Mouse (Mus musculus) intestine, postnatal 0 days (tissue): Measurements from ENCODE around the gene Icam1. TPM values are rescaled to one million over a fixed set of nuclear protein-coding genes. Genes with fewer than 3 reads are reported as not detected.
A peak's percentile ranks its signal among the peaks of the same experiment; 100 is the strongest.

Experiments
- ATAC-seq: fragments of 200-750 bp; cut with Nextera tagmentation; 2 replicates; pipeline ENCODE4 v1.8.0; 2017; ENCODE audit warnings: mild to moderate bottlenecking, moderate TSS enrichment, moderate library complexity
- H3K27ac ChIP-seq: fragments of 300-500 bp; sonication (generic); 2 replicates; pipeline ENCODE4 v1.5.1; 2014; ENCODE audit warnings: mild to moderate bottlenecking, low read depth, low read length, moderate library complexity
- H3K27me3 ChIP-seq: fragments of 300-500 bp; sonication (generic); replicated peaks from 2 replicates; pipeline ENCODE4 v1.6.1; 2014; ENCODE audit warnings: low read length, mixed read lengths; ENCODE audit not compliant: control insufficient read depth, insufficient read depth
- H3K36me3 ChIP-seq: fragments of 300-500 bp; sonication (generic); 2 replicates; pipeline ENCODE4 v1.6.1; 2014; ENCODE audit warnings: mild to moderate bottlenecking, moderate library complexity; ENCODE audit not compliant: control insufficient read depth, insufficient read depth
- H3K4me1 ChIP-seq: fragments of 300-500 bp; sonication (generic); replicated peaks from 2 replicates; pipeline ENCODE4 v1.6.1; 2014; ENCODE audit warnings: antibody characterized with exemption, low read length, mixed read lengths; ENCODE audit not compliant: control insufficient read depth, insufficient read depth
- H3K4me2 ChIP-seq: fragments of 300-500 bp; sonication (generic); replicated peaks from 2 replicates; pipeline ENCODE4 v1.6.1; 2014; ENCODE audit warnings: low read depth, mild to moderate bottlenecking, moderate library complexity
- H3K4me3 ChIP-seq: fragments of 300-500 bp; sonication (generic); 2 replicates; pipeline ENCODE4 v1.5.1; 2014; ENCODE audit warnings: low read depth, low read length
- H3K9ac ChIP-seq: fragments of 300-500 bp; sonication (generic); 2 replicates; pipeline ENCODE4 v1.6.1; 2014; ENCODE audit warnings: mild to moderate bottlenecking, low read depth, low read length
- H3K9me3 ChIP-seq: fragments of 300-500 bp; sonication (generic); 2 replicates; pipeline ENCODE4 v1.6.1; 2016; ENCODE audit warnings: mixed run types; ENCODE audit not compliant: control insufficient read depth
- CTCF ChIP-seq: sonication (generic); IDR thresholded peaks from 2 replicates; pipeline ENCODE4 v1.5.1; 2016; ENCODE audit warnings: low read depth, mild to moderate bottlenecking, control low read depth, antibody characterized with exemption, moderate library complexity
- WGBS: fragments of 180-500 bp; shearing (Covaris S2); extraction: QIAGEN DNeasy Blood & Tissue Kit; methylation state at CpG from one replicate; pipeline ENCODE4 v1.1.7; 2014; 5-methylcytosine and 5-hydroxymethylcytosine counted together
- polyA plus RNA-seq: library from polyadenylated mRNA; unstranded; fragments of >200 nt; fragmentation: Nextera tagmentation; extraction: Ambion mirVana; gene quantifications from 2 replicates; pipeline ENCODE4 v1.2.1, GENCODE M21; 2015

Gene Icam1
- polyA plus RNA-seq, 1 experiment from 2014 or later: 10.2 TPM

- Histone ChIP-seq H3K4me1 (peaks cover 9% of the 10 kb centered on the region), H3K9me3 (no peaks in the 10 kb centered on the region), H3K4me3 (no peak overlapping the region), H3K4me2 (peak overlapping the region; percentile 40), H3K9ac (no peak overlapping the region), H3K36me3 (peaks cover 4% of the 10 kb centered on the region; the same call in 1 of the 2 replicates), H3K27ac (peak overlapping the region; percentile 21), H3K27me3 (no peaks in the 10 kb centered on the region)
- 62% methylated on average over 6 of the region's 6 CpGs for WGBS
- no peak for ATAC-seq
- TF ChIP-seq CTCF: no peak
Observed at GRCm38 (mm10) chr9:20973682-20974075, 42.1 kb upstream of the Icam1 start.

DNA sequence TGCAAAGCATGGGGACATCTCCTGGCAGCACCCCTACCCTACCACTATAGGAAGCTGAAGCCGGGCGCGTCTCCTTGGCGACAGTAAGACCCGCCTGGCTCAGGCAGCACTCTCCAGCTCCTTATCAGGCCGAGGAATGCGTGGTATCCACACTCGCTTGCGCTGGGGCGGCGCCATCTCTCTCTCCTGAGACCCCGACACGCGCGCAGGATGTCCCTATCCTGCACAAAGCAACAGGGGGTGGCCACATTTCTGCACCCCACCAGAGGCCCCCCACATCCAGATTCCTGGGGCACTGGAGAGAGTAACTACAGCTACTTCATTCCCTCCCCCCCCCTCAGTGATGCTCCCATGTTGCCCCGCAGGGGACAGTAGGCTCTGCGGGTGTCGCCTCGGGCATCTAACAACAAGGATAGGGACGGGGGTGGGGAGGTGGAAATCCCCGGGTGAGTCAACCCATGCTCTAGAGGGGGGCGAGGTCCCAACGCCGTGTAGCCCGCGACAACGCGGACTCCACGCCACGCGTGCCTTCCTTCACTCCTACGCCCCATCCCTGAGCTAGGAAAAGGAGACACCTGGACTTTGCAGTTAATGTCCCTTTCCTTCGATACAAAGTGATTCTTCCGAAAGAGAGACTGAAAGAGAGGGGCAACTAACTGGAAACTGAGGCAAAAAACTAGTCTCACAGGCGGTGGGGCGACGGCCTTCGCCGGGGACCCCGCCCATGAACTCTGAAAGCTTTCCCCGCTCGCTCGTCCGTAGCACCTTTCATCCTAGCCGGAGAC, 40.2 kb upstream of the Icam1 start:
- Histone ChIP-seq H3K27me3 (no peaks in the 10 kb centered on the region), H3K27ac (peak overlapping the region; percentile 84; the same call in 1 of the 2 replicates), H3K36me3 (no peaks in the 10 kb centered on the region), H3K4me2 (peak overlapping the region; percentile 97), H3K9ac (peak overlapping the region; percentile 71), H3K9me3 (no peaks in the 10 kb centered on the region), H3K4me3 (peak overlapping the region; percentile 86), H3K4me1 (peaks cover 9% of the 10 kb centered on the region)
- 1% methylated on average over 44 of the region's 45 CpGs for whole genome bisulfite sequencing
- TF ChIP-seq CTCF: 0 out of 2 replicates have a peak, but pooled peaks have one; percentile 7
- no peak for ATAC-seq

- peak within 1 kb of the TSS; percentile 97 for H3K4me2 ChIP-seq
- under 1% methylated on average over 43 of the region's 47 CpGs for WGBS
- H3K4me3 ChIP-seq: peak within 1 kb of the TSS; percentile 86
- H3K9me3 ChIP-seq: no peaks in the 10 kb centered on the region
- peak within 1 kb of the TSS; percentile 84 for H3K27ac ChIP-seq
- no peaks in the 10 kb centered on the region for H3K27me3 ChIP-seq
- no peaks in the 10 kb centered on the region for H3K36me3 ChIP-seq
- ATAC-seq: peak; percentile 77
- no peak for TF ChIP-seq CTCF
- H3K4me1 ChIP-seq: peaks cover 9% of the 10 kb centered on the region
- peak within 1 kb of the TSS; percentile 71 for H3K9ac ChIP-seq
Observed at GRCm38 (mm10) chr9:20976216-20976960, 39.4 kb upstream of the Icam1 start, which contains the start of gene S1pr2. TSS of gene S1pr2 (minus strand) at chr9:20976781.

DNA sequence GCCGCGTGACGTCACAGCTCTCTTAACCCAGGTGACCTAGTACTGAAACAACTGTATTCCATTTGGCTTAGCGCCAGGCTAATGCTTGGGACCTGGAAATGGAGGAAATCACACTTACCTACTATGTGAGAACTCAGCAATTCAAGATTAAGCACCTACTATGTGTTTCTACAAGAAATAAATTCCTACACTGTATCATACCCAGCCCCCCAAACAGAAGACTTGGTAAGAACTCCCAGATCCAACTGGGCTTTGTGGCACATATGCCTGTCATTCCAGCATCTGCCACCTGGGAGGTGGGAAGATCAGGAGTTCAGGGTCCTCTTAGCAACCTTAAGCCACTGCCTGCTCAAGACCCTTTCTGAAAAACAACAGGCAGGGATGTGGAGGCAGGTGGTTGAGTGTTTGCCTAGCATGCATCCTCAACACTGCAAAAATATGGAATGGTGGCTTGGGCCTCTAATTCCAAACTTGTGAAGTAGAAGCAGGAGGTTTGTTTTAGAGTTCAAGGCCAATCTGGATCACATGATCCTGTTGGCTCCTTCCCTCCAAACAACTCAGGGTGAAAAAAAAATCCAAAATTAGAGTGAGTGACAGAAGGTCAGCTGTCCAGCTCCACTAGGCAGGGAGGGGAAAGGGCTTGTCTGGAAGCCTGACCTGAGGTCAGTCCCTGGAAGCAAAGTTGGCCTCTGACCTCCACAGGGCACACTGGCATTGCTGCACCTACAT, 38.7 kb upstream of the Icam1 start:
- H3K27ac ChIP-seq: no peak overlapping the region
- H3K9ac ChIP-seq: no peak overlapping the region; the same call in 1 of the 2 replicates
- peak overlapping the region; percentile 97 for H3K4me2 ChIP-seq
- 5% methylated on average over 4 of the region's 4 CpGs for WGBS
- H3K4me1 ChIP-seq: peaks cover 9% of the 10 kb centered on the region; the same call in 1 of the 2 replicates
- H3K36me3 ChIP-seq: no peaks in the 10 kb centered on the region
- peak; percentile 37 for TF ChIP-seq CTCF
- peak; percentile 5; the same call in 1 of the 2 replicates for ATAC-seq
- peak overlapping the region; percentile 86 for H3K4me3 ChIP-seq
- no peaks in the 10 kb centered on the region for H3K27me3 ChIP-seq
- H3K9me3 ChIP-seq: no peaks in the 10 kb centered on the region

- no peak overlapping the region for H3K27ac ChIP-seq
- 47% methylated on average over 10 of the region's 10 CpGs for WGBS
Observed at GRCm38 (mm10) chr9:20978409-20979095, 37.2 kb upstream of the Icam1 start.

More at GRCm38 (mm10) chr9:20978409-20979095, 37.2 kb upstream of the Icam1 start:
- no peak overlapping the region for H3K4me3 ChIP-seq
- no peaks in the 10 kb centered on the region for H3K9me3 ChIP-seq
- no peak for TF ChIP-seq CTCF
- H3K9ac ChIP-seq: no peak overlapping the region
- no peaks in the 10 kb centered on the region for H3K36me3 ChIP-seq
- no peak for ATAC-seq
- no peaks in the 10 kb centered on the region for H3K27me3 ChIP-seq
- H3K4me1 ChIP-seq: peaks cover 9% of the 10 kb centered on the region; the same call in 1 of the 2 replicates
- no peak overlapping the region for H3K4me2 ChIP-seq
